Mouse (Mus musculus) stomach, postnatal 0 days (tissue): ENCODE data around the gene Ripor2.

Source experiments
- CTCF ChIP-seq: IDR thresholded peaks from 2 replicates; pipeline ENCODE4 v1.5.1; 2016; ENCODE audit warnings: antibody characterized with exemption, low read depth, mild to moderate bottlenecking, moderate library complexity
- EP300 ChIP-seq: optimal IDR thresholded peaks from 2 replicates; pipeline ENCODE3; 2016; ENCODE audit warnings: antibody characterized with exemption

- no peak for TF ChIP-seq CTCF
- no peak for TF ChIP-seq EP300
These were observed 47.2 kb downstream of the Ripor2 start for GRCm38 (mm10) chr13:24629073-24629621.
